Mouse (Mus musculus): ENCODE results near the gene Lcn2.

DNA sequence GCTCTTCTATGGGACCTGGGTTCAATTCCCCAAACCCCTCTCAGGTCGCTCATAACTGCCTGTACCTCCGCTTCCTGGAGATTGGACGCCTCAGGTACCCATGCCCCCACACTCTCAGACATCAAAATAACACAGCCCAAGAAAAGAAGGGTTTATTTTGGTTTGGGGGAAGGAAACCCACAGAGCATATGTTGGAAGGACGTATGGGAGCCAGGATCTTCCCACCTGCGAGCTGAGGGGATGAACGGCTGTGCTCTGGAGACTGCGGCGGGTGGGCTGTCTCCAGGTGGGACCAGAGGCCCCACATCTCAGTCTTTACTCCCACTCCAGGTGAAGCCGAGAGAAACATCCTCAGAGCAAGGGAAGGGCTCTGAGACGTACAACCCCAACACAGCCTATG lies 11.1 kb downstream of the Lcn2 start:
- TF ChIP-seq CTCF (IDR thresholded peaks at IDR 0.05; ENCODE audit: low read depth), result no peak
- no peak for TF ChIP-seq EP300 (IDR thresholded peaks at IDR 0.05; ENCODE audit: low read depth)
